Mouse (Mus musculus) MEL (cell line): ENCODE measurements around the gene Zfp819.

ENCODE experiments used
- GABPA ChIP-seq: IDR thresholded peaks from 2 replicates; pipeline ENCODE4 v1.6.1; 2012; ENCODE audit warnings: low read depth, mild to moderate bottlenecking, inconsistent platforms, low read length, improper control_type of control experiment, moderate library complexity
- KAT2A ChIP-seq: conservative IDR thresholded peaks from 2 replicates; pipeline ENCODE4 v1.6.1; 2012; ENCODE audit warnings: low read depth, low read length, improper control_type of control experiment, inconsistent platforms
- MAFK ChIP-seq: IDR thresholded peaks from 2 replicates; pipeline ENCODE4 v1.6.1; 2011; ENCODE audit warnings: low read depth, mild to moderate bottlenecking, low read length, improper control_type of control experiment, borderline replicate concordance
- MAX ChIP-seq: IDR thresholded peaks from 2 replicates; pipeline ENCODE4 v1.6.1; 2011; ENCODE audit warnings: low read length, improper control_type of control experiment
- POLR2A ChIP-seq, 2 experiments: IDR thresholded peaks; 2 replicates each; pipeline ENCODE4 v1.6.1; 2011 to 2012; ENCODE audit warnings: low read length in 2 of 2, mild to moderate bottlenecking in 2 of 2, control low read depth in 1 of 2, improper control_type of control experiment in 1 of 2, low read depth in 1 of 2, moderate library complexity in 1 of 2; ENCODE audit not compliant: control insufficient read depth in 1 of 2, insufficient read depth in 1 of 2, poor library complexity in 1 of 2
- TBP ChIP-seq: IDR thresholded peaks from 2 replicates; pipeline ENCODE4 v1.8.0; 2011; ENCODE audit warnings: low read depth, low read length, improper control_type of control experiment

- TF ChIP-seq GABPA (no peak), MAFK (no peak), KAT2A (no peak), MAX (no peak), POLR2A (IDR thresholded peaks at IDR 0.05; ENCODE audit: control insufficient read depth in 1 of 2, insufficient read depth in 1 of 2, low read depth in 1 of 2, low read length in 2 of 2, poor library complexity in 1 of 2) (no peak), TBP (no peak)
Measured at GRCm38 (mm10) chr7:43584790-43585189, 22.2 kb upstream of the Zfp819 start.
